Mouse (Mus musculus) stomach, embryonic 14.5 days (tissue): ENCODE results near the gene Olfr1359. TPM values are rescaled to one million over a fixed set of nuclear protein-coding genes. Genes with fewer than 3 reads are reported as not detected.
"Not testable (repeated sequence)": the region's sequence is repeated elsewhere in the genome, so short reads cannot be mapped to it uniquely, and the experiment has no call there.

Experiments
- ATAC-seq: fragments of 200-750 bp; cut with Nextera tagmentation; 2 replicates; pipeline ENCODE4 v1.8.0; 2017; ENCODE audit warnings: low read depth, moderate TSS enrichment; ENCODE audit not compliant: insufficient number of reproducible peaks, insufficient read depth, low FRiP score
- H3K27ac ChIP-seq: fragments of 300-500 bp; sonication (generic); 2 replicates; pipeline ENCODE4 v1.5.1; 2014; ENCODE audit warnings: mild to moderate bottlenecking, low read length, moderate library complexity, mixed read lengths
- H3K27me3 ChIP-seq: fragments of 300-500 bp; sonication (generic); 2 replicates; pipeline ENCODE4 v1.6.1; 2014; ENCODE audit warnings: low read length, control low read depth, mixed read lengths; ENCODE audit not compliant: control insufficient read depth, insufficient read depth
- H3K36me3 ChIP-seq: fragments of 300-500 bp; sonication (generic); 2 replicates; pipeline ENCODE4 v1.6.1; 2014; ENCODE audit warnings: mild to moderate bottlenecking, control low read depth, low read length, moderate library complexity, mixed read lengths; ENCODE audit not compliant: control insufficient read depth, insufficient read depth
- H3K4me1 ChIP-seq: fragments of 300-500 bp; sonication (generic); 2 replicates; pipeline ENCODE4 v1.6.1; 2014; ENCODE audit warnings: low read length, control low read depth, mixed read lengths; ENCODE audit not compliant: control insufficient read depth, insufficient read depth
- H3K4me2 ChIP-seq: fragments of 300-500 bp; sonication (generic); replicated peaks from 2 replicates; pipeline ENCODE4 v1.6.1; 2014; ENCODE audit warnings: low read depth, low read length, control low read depth
- H3K4me3 ChIP-seq: fragments of 300-500 bp; sonication (generic); 2 replicates; pipeline ENCODE4 v1.5.1; 2014; ENCODE audit warnings: low read depth, low read length, control low read depth
- H3K9ac ChIP-seq: fragments of 300-500 bp; sonication (generic); replicated peaks from 2 replicates; pipeline ENCODE4 v1.6.1; 2014; ENCODE audit warnings: low read depth, mild to moderate bottlenecking, control low read depth, low read length, moderate library complexity, mixed read lengths
- H3K9me3 ChIP-seq: fragments of 300-500 bp; sonication (generic); 2 replicates; pipeline ENCODE4 v1.6.1; 2016; ENCODE audit warnings: low read depth, low read length, control low read depth; ENCODE audit not compliant: control insufficient read depth
- WGBS: fragments of 180-500 bp; shearing (Covaris S2); extraction: QIAGEN DNeasy Blood & Tissue Kit; methylation state at CpG from one replicate; pipeline ENCODE4 v1.1.7; 2014; 5-methylcytosine and 5-hydroxymethylcytosine counted together
- polyA plus RNA-seq: library from polyadenylated mRNA; unstranded; fragments of >200 nt; fragmentation: Nextera tagmentation; extraction: Ambion mirVana; gene quantifications from 2 replicates; pipeline ENCODE4 v1.2.1, GENCODE M21; 2014

Olfr1359 gene
- polyA plus RNA-seq, 1 experiment from 2014 or later: not detected

GRCm38 (mm10) chr13:21715131-21715863 is 17.4 kb downstream of the Olfr1359 start:
- H3K27ac ChIP-seq: peak overlapping the region; percentile 91
- no peaks in the 10 kb centered on the region for H3K27me3 ChIP-seq
- no peaks in the 10 kb centered on the region for H3K36me3 ChIP-seq
- under 1% methylated on average over 21 of the region's 22 CpGs for WGBS
- ATAC-seq: no peak
- no peaks in the 10 kb centered on the region for H3K9me3 ChIP-seq
- peaks cover 14% of the 10 kb centered on the region; the same call in 1 of the 2 replicates for H3K4me1 ChIP-seq
- H3K4me3 ChIP-seq: peak overlapping the region; percentile 41
- H3K4me2 ChIP-seq: peak overlapping the region; percentile 79
- H3K9ac ChIP-seq: peak overlapping the region; percentile 65

GRCm38 (mm10) chr13:21715864-21716539 is 18.1 kb downstream of the Olfr1359 start, which contains the start of the genes Hist1h2bl and Hist1h2ai:
TSS of gene Hist1h2bl (minus strand) at chr13:21716143.
TSS of gene Hist1h2ai (plus strand) at chr13:21716422.
- Histone ChIP-seq H3K9ac (peak within 1 kb of the TSS; percentile 65), H3K27ac (peak within 1 kb of the TSS; percentile 95), H3K4me1 (peaks cover 19% of the 10 kb centered on the region; the same call in 1 of the 2 replicates), H3K4me2 (peak within 1 kb of the TSS; percentile 84), H3K4me3 (peak within 1 kb of the TSS; percentile 41)
- WGBS: 0% methylated on average over 28 of the region's 50 CpGs
- H3K36me3 ChIP-seq, H3K9me3 ChIP-seq, H3K27me3 ChIP-seq: not testable (repeated sequence)
- ATAC-seq: peak; percentile 93

DNA sequence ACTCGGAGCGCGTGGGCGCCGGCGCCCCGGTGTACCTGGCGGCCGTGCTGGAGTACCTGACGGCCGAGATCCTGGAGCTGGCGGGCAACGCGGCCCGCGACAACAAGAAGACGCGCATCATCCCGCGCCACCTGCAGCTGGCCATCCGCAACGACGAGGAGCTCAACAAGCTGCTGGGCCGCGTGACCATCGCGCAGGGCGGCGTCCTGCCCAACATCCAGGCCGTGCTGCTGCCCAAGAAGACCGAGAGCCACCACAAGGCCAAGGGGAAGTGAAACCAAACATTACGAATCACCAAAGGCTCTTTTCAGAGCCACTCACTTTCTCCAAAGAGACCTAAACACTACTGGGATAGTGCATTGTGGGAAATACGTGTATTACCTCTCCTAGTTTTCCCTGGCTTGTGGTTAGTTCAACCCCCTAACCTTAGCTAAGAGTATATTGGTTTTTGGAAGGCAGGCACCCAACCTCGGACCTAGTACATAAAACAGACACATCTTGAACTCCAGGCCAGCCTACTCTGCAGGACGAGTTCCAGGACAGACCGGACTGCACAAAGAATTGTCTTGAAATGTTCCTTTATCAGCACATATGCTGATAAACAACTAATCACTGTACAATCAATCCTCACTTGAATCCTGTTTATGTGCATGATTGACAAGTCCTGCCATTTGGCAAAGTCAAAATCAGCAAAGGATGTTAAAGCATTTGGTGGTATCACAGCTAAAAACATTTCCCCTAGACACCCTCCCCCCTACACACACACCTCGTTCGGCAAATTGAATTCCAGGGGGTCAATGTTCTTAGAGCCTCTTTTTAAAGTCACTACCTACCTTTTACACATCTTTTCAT is 18.9 kb downstream of the Olfr1359 start:
- WGBS: under 1% methylated on average over 8 of the region's 38 CpGs
- not testable (repeated sequence) for ATAC-seq, H3K9me3 ChIP-seq, H3K36me3 ChIP-seq, H3K27me3 ChIP-seq
- Histone ChIP-seq H3K4me1 (peaks cover 20% of the 10 kb centered on the region; the same call in 1 of the 2 replicates), H3K4me2 (peak overlapping the region; percentile 84), H3K9ac (peak overlapping the region; percentile 60), H3K27ac (peak overlapping the region; percentile 95), H3K4me3 (peak overlapping the region; percentile 41)

DNA sequence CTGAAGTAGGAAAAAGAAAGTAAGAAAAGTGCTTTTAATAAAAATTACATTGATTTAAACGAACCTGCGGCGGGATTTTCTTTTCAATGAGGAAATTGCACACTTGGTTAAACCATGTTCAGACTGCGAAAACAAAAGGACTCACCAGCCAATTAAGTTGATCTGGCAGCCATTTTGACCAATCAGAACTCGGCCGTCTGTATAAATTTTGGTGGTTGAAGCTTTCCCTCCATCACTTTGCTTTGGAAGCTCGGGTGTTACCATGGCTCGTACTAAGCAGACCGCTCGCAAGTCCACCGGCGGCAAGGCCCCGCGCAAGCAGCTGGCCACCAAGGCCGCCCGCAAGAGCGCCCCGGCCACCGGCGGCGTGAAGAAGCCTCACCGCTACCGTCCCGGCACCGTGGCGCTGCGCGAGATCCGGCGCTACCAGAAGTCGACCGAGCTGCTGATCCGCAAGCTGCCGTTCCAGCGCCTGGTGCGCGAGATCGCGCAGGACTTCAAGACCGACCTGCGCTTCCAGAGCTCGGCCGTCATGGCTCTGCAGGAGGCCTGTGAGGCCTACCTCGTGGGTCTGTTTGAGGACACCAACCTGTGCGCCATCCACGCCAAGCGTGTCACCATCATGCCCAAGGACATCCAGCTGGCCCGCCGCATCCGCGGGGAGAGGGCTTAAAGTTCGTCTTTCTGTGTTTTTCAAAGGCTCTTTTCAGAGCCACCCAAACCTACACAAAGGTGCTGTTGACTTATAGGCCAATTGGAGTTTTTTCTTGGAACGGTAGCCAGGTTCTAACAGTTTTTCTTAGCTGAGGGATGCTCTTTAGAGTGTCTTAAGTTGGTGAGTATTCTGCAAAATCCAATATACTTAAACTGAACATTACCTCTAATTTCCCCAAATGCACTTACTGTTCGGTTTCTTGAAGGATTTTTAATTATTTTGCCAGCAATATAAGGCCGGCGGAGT is 19.8 kb downstream of the Olfr1359 start, which contains the start of gene Hist1h3h:
TSS of gene Hist1h3h (plus strand) at position 263 of the 961 bp plus-strand sequence.
- not testable (repeated sequence) for H3K27me3 ChIP-seq, H3K36me3 ChIP-seq, H3K9me3 ChIP-seq
- Histone ChIP-seq H3K27ac (peak within 1 kb of the TSS; percentile 95), H3K4me1 (peaks cover 20% of the 10 kb centered on the region; the same call in 1 of the 2 replicates), H3K9ac (peak within 1 kb of the TSS; percentile 73), H3K4me2 (peak within 1 kb of the TSS; percentile 84), H3K4me3 (peak within 1 kb of the TSS; percentile 41)
- peak; percentile 54 for ATAC-seq
- WGBS: under 1% methylated on average over 25 of the region's 56 CpGs

DNA sequence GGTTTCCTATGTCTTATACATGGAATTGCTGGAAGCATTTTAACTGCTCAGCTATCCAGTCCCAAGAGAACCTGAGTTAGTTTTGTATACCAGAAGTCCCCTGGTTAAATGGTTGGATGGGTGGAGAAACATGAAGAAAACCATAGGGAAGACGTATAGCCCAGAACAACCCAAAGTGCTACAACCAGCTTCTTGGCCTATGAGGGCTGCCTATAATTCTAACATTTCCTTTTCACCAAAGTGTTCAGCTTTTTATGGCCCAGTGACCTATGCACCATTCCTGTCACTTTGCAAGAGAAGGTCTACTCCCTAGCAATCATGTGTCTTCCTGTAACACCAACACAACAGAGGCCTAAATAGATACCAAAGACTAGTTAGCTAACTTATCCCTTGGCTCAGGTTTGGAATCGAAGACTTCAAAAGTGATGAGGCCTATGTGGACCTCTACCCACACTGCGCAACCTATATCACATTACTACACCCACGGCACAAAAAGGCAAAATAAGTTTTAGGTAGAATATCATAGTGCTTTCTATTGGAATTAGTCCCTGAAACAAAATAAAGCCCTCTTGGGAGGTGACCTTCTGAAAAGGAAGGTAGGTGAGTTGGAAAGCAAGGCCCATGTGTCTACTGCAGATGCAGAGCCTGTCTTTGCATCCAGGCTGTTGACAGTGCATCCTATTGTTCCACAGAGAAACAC is 20.6 kb downstream of the Olfr1359 start:
- Histone ChIP-seq H3K27ac (peak overlapping the region; percentile 88), H3K4me1 (peaks cover 20% of the 10 kb centered on the region; the same call in 1 of the 2 replicates), H3K27me3 (no peaks in the 10 kb centered on the region), H3K4me3 (peak overlapping the region; percentile 41), H3K9me3 (no peaks in the 10 kb centered on the region), H3K36me3 (no peaks in the 10 kb centered on the region), H3K4me2 (peak overlapping the region; percentile 56), H3K9ac (peak overlapping the region; percentile 73)
- ATAC-seq: no peak
- 55% methylated on average over 4 of the region's 4 CpGs for WGBS

- Histone ChIP-seq H3K4me2 (peak overlapping the region; percentile 42), H3K4me3 (peak overlapping the region; percentile 39), H3K9ac (peak overlapping the region; percentile 36; the same call in 1 of the 2 replicates), H3K4me1 (peaks cover 13% of the 10 kb centered on the region; the same call in 1 of the 2 replicates), H3K27ac (peak overlapping the region; percentile 82)
- 2% methylated on average over 19 of the region's 44 CpGs for WGBS
- H3K27me3 ChIP-seq, H3K36me3 ChIP-seq, H3K9me3 ChIP-seq: not testable (repeated sequence)
- peak; percentile 0; the same call in 1 of the 2 replicates for ATAC-seq
Observed at GRCm38 (mm10) chr13:21721107-21721756, 23.3 kb downstream of the Olfr1359 start.
